Mouse (Mus musculus) frontal cortex, adult 2 months (tissue): Measurements from ENCODE around the gene Spata13. TPM values are rescaled to one million over a fixed set of nuclear protein-coding genes. Genes with fewer than 3 reads are reported as not detected.

Source experiments
- polyA plus RNA-seq: library from polyadenylated mRNA; depleted of rRNA; stranded (reverse); fragments of >200 nt; gene quantifications from 2 replicates; pipeline ENCODE4 v1.2.3, GENCODE M21; 2012; rRNA removed

Gene Spata13
- polyA plus RNA-seq, 1 experiment = 9.5 TPM

Other genes with a start within 250 kb of the Spata13 start
- gene C1qtnf9, start 134.1 kb downstream of the Spata13 start, polyA plus RNA-seq = 0.23 and 0.50 TPM in 2 replicates
- 14.6 and 16.7 TPM in 2 replicates for gene Mipep, start 150.6 kb downstream of the Spata13 start, polyA plus RNA-seq